Mouse (Mus musculus) heart, embryonic 14.5 days (tissue): ENCODE measurements around the gene Mpped1. TPM values are rescaled to one million over a fixed set of nuclear protein-coding genes. Genes with fewer than 3 reads are reported as not detected.

Source experiments
- ATAC-seq: fragments of 200-750 bp; cut with Nextera tagmentation; 2 replicates; pipeline ENCODE4 v1.8.0; 2017; ENCODE audit warnings: low read depth, moderate TSS enrichment; ENCODE audit not compliant: insufficient number of reproducible peaks, insufficient read depth, low FRiP score
- H3K27ac ChIP-seq, 2 experiments: fragments of 200-500 bp in 1 of 2; fragments of 300-500 bp in 1 of 2; sonication (generic) in 1 of 2; replicated peaks in 1 of 2; 2 replicates each; pipeline ENCODE4 v1.5.1; 2012 to 2014; ENCODE audit warnings: low read depth in 2 of 2, low read length in 2 of 2, control low read depth in 1 of 2, mild to moderate bottlenecking in 1 of 2, mixed read lengths in 1 of 2; ENCODE audit not compliant: control insufficient read depth in 1 of 2, insufficient read depth in 1 of 2
- H3K27me3 ChIP-seq: fragments of 300-500 bp; sonication (generic); 2 replicates; pipeline ENCODE4 v1.6.1; 2014; ENCODE audit warnings: mild to moderate bottlenecking, low read length, control low read depth; ENCODE audit not compliant: control insufficient read depth, insufficient read depth
- H3K36me3 ChIP-seq: fragments of 300-500 bp; sonication (generic); 2 replicates; pipeline ENCODE4 v1.6.1; 2014; ENCODE audit warnings: mild to moderate bottlenecking, control low read depth, low read length, mixed read lengths; ENCODE audit not compliant: control insufficient read depth, insufficient read depth
- H3K4me1 ChIP-seq, 2 experiments: fragments of 200-500 bp in 1 of 2; fragments of 300-500 bp in 1 of 2; sonication (generic) in 1 of 2; 2 replicates each; pipeline ENCODE4 v1.6.1; 2012 to 2014; ENCODE audit warnings: low read length in 2 of 2, control low read depth in 1 of 2, mixed read lengths in 1 of 2; ENCODE audit not compliant: control insufficient read depth in 2 of 2, insufficient read depth in 2 of 2
- H3K4me2 ChIP-seq: fragments of 300-500 bp; sonication (generic); 2 replicates; pipeline ENCODE4 v1.6.1; 2014; ENCODE audit warnings: mild to moderate bottlenecking, low read length
- H3K4me3 ChIP-seq, 2 experiments: fragments of 200-500 bp in 1 of 2; fragments of 300-500 bp in 1 of 2; sonication (generic) in 1 of 2; 2 replicates each; pipeline ENCODE4 v1.5.1; 2012 to 2014; ENCODE audit warnings: low read length in 2 of 2, mild to moderate bottlenecking in 2 of 2, control low read depth in 1 of 2, low read depth in 1 of 2, moderate library complexity in 1 of 2; ENCODE audit not compliant: control insufficient read depth in 1 of 2, insufficient read depth in 1 of 2
- H3K9ac ChIP-seq: fragments of 300-500 bp; sonication (generic); 2 replicates; pipeline ENCODE4 v1.6.1; 2014; ENCODE audit warnings: mild to moderate bottlenecking, low read length
- H3K9me3 ChIP-seq: fragments of 300-500 bp; sonication (generic); 2 replicates; pipeline ENCODE4 v1.6.1; 2016; ENCODE audit warnings: low read length, control low read depth; ENCODE audit not compliant: control insufficient read depth
- WGBS: fragments of 180-500 bp; shearing (Covaris S2); extraction: QIAGEN DNeasy Blood & Tissue Kit; methylation state at CpG from one replicate; pipeline ENCODE4 v1.1.7; 2014; 5-methylcytosine and 5-hydroxymethylcytosine counted together
- polyA plus RNA-seq: library from polyadenylated mRNA; unstranded; fragments of >200 nt; fragmentation: Nextera tagmentation; extraction: Ambion mirVana; gene quantifications from 2 replicates; pipeline ENCODE4 v1.2.1, GENCODE M21; 2014

The Mpped1 gene
- polyA plus RNA-seq, 1 experiment from 2014 or later: not detected

DNA sequence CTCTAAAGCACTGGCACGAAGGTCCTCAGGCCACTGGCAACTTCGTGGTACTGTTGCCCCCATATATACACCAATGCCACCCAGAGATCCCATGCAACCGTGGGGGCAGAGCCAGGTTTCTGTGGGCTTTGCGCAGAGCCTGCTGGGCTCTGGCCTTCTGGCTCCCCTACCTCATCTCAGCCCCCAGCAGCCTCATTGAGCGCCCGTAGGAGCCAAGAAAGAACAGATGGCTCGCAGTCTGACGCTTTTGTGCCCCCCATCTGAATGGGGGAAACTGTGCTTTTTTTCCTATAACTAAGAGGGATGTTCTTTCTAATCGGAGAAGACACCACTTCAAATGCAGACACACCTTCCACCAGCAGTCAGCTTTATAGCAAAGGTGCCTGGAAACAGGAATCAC is 105.0 kb downstream of the Mpped1 start:
- no peak overlapping the region for H3K9ac ChIP-seq
- WGBS: 81% methylated on average over 9 of the region's 9 CpGs
- no peaks in the 10 kb centered on the region for H3K36me3 ChIP-seq
- H3K4me2 ChIP-seq: no peak overlapping the region
- H3K27ac ChIP-seq: no peak overlapping the region
- H3K27me3 ChIP-seq: no peaks in the 10 kb centered on the region
- H3K4me3 ChIP-seq: no peak overlapping the region
- no peaks in the 10 kb centered on the region for H3K9me3 ChIP-seq
- H3K4me1 ChIP-seq: no peaks in the 10 kb centered on the region
- no peak for ATAC-seq

DNA sequence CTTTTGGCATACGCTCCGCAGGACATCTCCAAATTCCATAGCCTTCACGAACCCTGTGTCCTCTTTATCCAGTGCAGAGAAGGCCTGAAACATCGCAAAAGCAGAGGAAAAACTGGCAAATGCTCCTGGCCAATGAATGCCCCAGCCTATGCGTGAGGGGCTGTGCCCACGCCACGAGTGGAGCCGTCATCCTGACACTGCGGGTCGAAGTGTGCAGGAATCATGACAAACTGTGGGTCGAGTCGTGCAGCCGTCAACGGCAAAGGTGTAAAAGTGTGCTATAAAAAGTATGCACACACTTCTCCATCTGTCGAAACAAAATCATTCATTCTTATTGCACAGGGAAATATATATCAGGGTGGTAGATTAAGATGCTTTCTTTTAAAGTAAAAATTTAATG is 113.6 kb downstream of the Mpped1 start:
- no peak for ATAC-seq
- H3K9ac ChIP-seq: no peak overlapping the region
- no peak overlapping the region for H3K4me3 ChIP-seq
- no peaks in the 10 kb centered on the region for H3K9me3 ChIP-seq
- H3K4me1 ChIP-seq: no peaks in the 10 kb centered on the region
- H3K36me3 ChIP-seq: no peaks in the 10 kb centered on the region
- 76% methylated on average over 15 of the region's 15 CpGs for WGBS
- no peak overlapping the region for H3K4me2 ChIP-seq
- H3K27ac ChIP-seq: no peak overlapping the region
- H3K27me3 ChIP-seq: 0 out of 2 replicates have a peak, but pooled peaks cover 3% of the 10 kb centered on the region

DNA sequence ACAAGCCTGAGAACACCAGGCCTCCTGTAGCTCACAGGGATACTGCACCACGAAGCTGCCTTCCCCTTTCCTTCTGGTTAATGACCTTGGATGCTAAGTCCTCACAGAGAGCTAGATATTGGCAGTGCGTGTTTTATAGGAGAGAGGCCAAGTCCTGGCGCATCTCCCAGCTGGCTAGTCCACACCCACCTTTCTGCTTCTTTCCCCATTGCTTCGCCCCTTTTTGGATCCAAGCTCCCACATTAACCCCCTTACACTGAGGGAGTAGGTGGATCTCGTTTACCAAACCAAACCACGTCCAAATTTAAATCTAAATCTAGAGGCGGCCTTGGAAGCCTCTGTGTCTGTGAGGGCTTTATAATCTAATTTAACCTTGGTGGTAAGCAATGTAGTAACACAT is 115.0 kb downstream of the Mpped1 start:
- no peak for ATAC-seq
- H3K36me3 ChIP-seq: no peaks in the 10 kb centered on the region
- 0 out of 2 replicates have a peak, but pooled peaks cover 3% of the 10 kb centered on the region for H3K27me3 ChIP-seq
- no peak overlapping the region for H3K4me3 ChIP-seq
- no peaks in the 10 kb centered on the region for H3K9me3 ChIP-seq
- no peak overlapping the region for H3K9ac ChIP-seq
- H3K27ac ChIP-seq: no peak overlapping the region
- 73% methylated on average over 7 of the region's 7 CpGs for WGBS
- H3K4me2 ChIP-seq: no peak overlapping the region
- H3K4me1 ChIP-seq: no peaks in the 10 kb centered on the region

DNA sequence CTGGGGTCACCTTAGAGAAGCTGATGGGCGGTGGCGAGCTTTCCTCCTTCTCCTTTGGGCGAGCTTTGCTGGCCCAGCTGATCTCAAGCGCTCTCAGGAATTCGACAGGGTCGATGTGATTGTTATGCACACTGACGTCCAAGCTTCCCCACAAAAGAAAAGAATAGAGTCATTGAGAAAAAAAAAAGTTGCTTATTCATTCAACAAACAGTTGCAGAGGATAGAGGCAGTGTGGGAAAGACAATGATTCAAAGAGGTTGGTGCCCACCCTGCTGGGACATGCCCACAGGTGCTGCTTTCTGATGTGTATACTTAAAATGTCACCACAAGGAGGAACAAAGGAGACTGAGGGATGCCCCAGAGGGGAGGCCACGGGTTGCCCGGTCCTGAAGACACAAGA is 116.7 kb downstream of the Mpped1 start:
- Histone ChIP-seq H3K4me1 (no peaks in the 10 kb centered on the region), H3K36me3 (no peaks in the 10 kb centered on the region), H3K27ac (no peak overlapping the region), H3K9ac (no peak overlapping the region), H3K9me3 (no peaks in the 10 kb centered on the region), H3K27me3 (0 out of 2 replicates have a peak, but pooled peaks cover 3% of the 10 kb centered on the region), H3K4me3 (no peak overlapping the region), H3K4me2 (no peak overlapping the region)
- no peak for ATAC-seq
- WGBS: 39% methylated on average over 9 of the region's 9 CpGs

DNA sequence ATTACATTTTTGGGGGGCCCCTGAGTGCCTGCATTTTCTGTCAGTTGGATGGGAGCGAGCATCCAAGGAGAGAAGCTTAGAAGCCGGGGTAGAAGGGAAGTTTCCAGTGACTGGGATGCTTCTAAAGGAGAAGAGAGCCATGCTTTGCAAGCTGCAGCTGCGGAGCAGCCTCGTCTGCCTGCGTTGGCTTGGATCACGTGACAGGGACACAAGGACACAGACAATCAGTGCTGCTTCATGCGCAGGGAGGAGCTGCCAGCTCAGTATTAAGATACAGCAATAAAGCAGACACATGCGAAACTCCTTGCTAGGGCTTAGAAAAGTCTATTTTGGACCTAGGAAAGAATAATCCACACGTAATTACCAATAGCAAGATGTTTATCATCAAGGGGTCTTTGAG is 118.0 kb downstream of the Mpped1 start:
- no peak overlapping the region for H3K4me2 ChIP-seq
- no peak overlapping the region for H3K4me3 ChIP-seq
- no peak for ATAC-seq
- H3K9me3 ChIP-seq: no peaks in the 10 kb centered on the region
- WGBS: 52% methylated on average over 9 of the region's 9 CpGs
- H3K27me3 ChIP-seq: 0 out of 2 replicates have a peak, but pooled peaks cover 3% of the 10 kb centered on the region
- H3K4me1 ChIP-seq: no peaks in the 10 kb centered on the region
- H3K27ac ChIP-seq: no peak overlapping the region
- no peak overlapping the region for H3K9ac ChIP-seq
- H3K36me3 ChIP-seq: no peaks in the 10 kb centered on the region

DNA sequence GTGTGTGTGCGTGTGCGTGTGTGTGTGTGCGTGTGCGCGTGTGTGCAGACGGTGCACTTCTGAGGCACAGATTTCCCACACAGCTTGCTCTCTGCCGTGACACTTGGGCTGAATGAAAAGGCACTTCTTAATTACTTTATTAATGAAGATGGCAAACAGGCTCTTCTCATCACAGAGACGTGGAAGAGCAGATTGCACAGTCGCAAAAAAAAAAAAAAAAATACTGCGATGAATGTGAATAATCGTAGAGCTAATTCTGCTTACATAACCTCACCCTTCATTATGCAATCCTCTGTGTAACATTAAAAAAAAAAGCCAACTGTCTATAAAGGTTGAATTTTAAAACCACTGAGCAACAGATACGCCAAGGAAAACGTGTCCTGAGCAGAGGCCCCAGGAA is 127.2 kb downstream of the Mpped1 start:
- H3K36me3 ChIP-seq: no peaks in the 10 kb centered on the region
- H3K4me2 ChIP-seq: no peak overlapping the region
- H3K4me3 ChIP-seq: no peak overlapping the region
- no peaks in the 10 kb centered on the region for H3K27me3 ChIP-seq
- H3K9me3 ChIP-seq: no peaks in the 10 kb centered on the region
- ATAC-seq: no peak
- no peaks in the 10 kb centered on the region for H3K4me1 ChIP-seq
- no peak overlapping the region for H3K27ac ChIP-seq
- H3K9ac ChIP-seq: no peak overlapping the region
- 87% methylated on average over 13 of the region's 13 CpGs for WGBS

Other genes with a start within 250 kb of the Mpped1 start
- gene Tspo, start 215.9 kb upstream of the Mpped1 start, polyA plus RNA-seq: 191 TPM in 2 replicates
- 33.0 and 33.4 TPM in 2 replicates for gene Mcat, start 215.7 kb upstream of the Mpped1 start, polyA plus RNA-seq
- gene Ttll12, start 184.3 kb upstream of the Mpped1 start, polyA plus RNA-seq: 18.6 and 19.8 TPM in 2 replicates
- gene Scube1, start 54.4 kb upstream of the Mpped1 start, polyA plus RNA-seq: 6.3 and 7.4 TPM in 2 replicates